Mouse (Mus musculus): ENCODE measurements around the gene Ifna5.

The Ifna5 gene

GRCm38 (mm10) chr4:88863309-88863708 is 28.0 kb downstream of the Ifna5 start:
- DNase-seq (ENCODE audit: inconsistent age in 2 of 2, low spot score in 1 of 2): no peak

GRCm38 (mm10) chr4:88864599-88864998 is 29.3 kb downstream of the Ifna5 start:
- no peak for DNase-seq (ENCODE audit: inconsistent age in 2 of 2, low spot score in 1 of 2)

GRCm38 (mm10) chr4:88865011-88865569 is 29.8 kb downstream of the Ifna5 start:
- no peak for DNase-seq (ENCODE audit: inconsistent age in 2 of 2, low spot score in 1 of 2)

- peak; percentile 74 to 92 for DNase-seq (ENCODE audit: inconsistent age in 2 of 2, low spot score in 1 of 2)
These were observed 32.1 kb downstream of the Ifna5 start for GRCm38 (mm10) chr4:88867366-88867925.

GRCm38 (mm10) chr4:88867926-88868911 is 32.9 kb downstream of the Ifna5 start:
- DNase-seq (ENCODE audit: inconsistent age in 2 of 2, low spot score in 1 of 2): peak; percentile 26 to 77

GRCm38 (mm10) chr4:88872691-88873090 is 37.4 kb downstream of the Ifna5 start:
- DNase-seq (ENCODE audit: inconsistent age in 2 of 2, low spot score in 1 of 2): peak in 1 of 2 experiments; percentile 82

- DNase-seq (ENCODE audit: inconsistent age in 2 of 2, low spot score in 1 of 2): no peak
These were observed 40.2 kb downstream of the Ifna5 start for GRCm38 (mm10) chr4:88875435-88876095.

GRCm38 (mm10) chr4:88876520-88876919 is 41.2 kb downstream of the Ifna5 start:
- DNase-seq (ENCODE audit: inconsistent age in 2 of 2, low spot score in 1 of 2): no peak

GRCm38 (mm10) chr4:88878246-88878645 is 42.9 kb downstream of the Ifna5 start:
- no peak for DNase-seq (ENCODE audit: inconsistent age in 2 of 2, low spot score in 1 of 2)

GRCm38 (mm10) chr4:88878772-88879171 is 43.4 kb downstream of the Ifna5 start:
- no peak for DNase-seq (ENCODE audit: inconsistent age in 2 of 2, low spot score in 1 of 2)

GRCm38 (mm10) chr4:88880101-88880500 is 44.8 kb downstream of the Ifna5 start, which contains the start of gene Ifne:
TSS of gene Ifne (minus strand) at chr4:88880201.
- no peak for DNase-seq (ENCODE audit: inconsistent age in 2 of 2, low spot score in 1 of 2)
